Comparison of ENCODE assay signal across 28 mouse cellular contexts in the genomic region with DNA sequence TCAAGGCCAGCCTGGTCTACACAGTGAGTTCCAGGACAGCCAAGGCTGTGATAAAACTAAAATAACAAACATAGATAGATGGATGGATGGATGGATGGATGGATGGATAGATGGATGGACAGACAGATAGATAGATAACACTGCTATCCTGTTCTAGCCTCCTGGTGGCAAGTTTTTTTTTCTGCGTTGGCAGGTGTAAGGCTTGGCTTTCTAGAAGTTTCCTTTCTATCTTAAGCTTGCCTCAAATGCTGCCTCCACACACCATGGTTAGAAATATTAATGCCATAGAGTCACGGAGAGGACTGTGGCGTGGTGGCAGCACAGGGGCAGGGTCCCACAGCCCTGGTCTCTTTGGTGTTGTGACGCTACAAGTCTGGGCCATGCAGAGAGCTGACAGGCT. TPM values are rescaled to one million over a fixed set of nuclear protein-coding genes. Genes with fewer than 3 reads are reported as not detected.
DNase-seq lines count a peak whose midpoint lies in the region; ATAC-seq and TF ChIP-seq lines count a peak whose summit lies in the region.
"Had no signal": no experiment of that assay in that cellular context is flagged by ENCODE, and none has a peak within 500 bp of the region (broad histone marks: within the 10 kb centered on the region; RNA-seq: fewer than 3 reads in every experiment).

No protein-coding gene starts in this region.

- no peaks in the 10 kb centered on the region for H3K27me3 ChIP-seq in heart, postnatal 0 days (ENCODE audit: control insufficient read depth, insufficient read depth, low read length)
- H3K27me3 ChIP-seq in heart, embryonic 12.5 days (replicated peaks): no peaks in the 10 kb centered on the region
- H3K27me3 ChIP-seq in thymus, adult 2 months (ENCODE audit: control insufficient read depth, insufficient read depth, low read length): no peaks in the 10 kb centered on the region
- H3K27me3 ChIP-seq: hindbrain, embryonic 15.5 days; limb, embryonic 15.5 days; midbrain, embryonic 12.5 days; neural tube, embryonic 15.5 days had no signal

- DNase-seq in heart, postnatal 0 days (ENCODE audit: low spot score): no peak
- DNase-seq in thymus, adult 2 months: no peak
- no peak for DNase-seq in thymus, postnatal 0 days (ENCODE audit: low spot score)
- DNase-seq in thymus, postnatal 25 days: peak; percentile 53
- no peak for DNase-seq in gastrocnemius, adult 18-20 months (ENCODE audit: low spot score)
- DNase-seq in frontal cortex, postnatal 14 days (ENCODE audit: low spot score in 2 of 2): no peak
- DNase-seq: adrenal gland, adult 8-10 months; cerebellum, adult 11-12 months; cerebellum, adult 9-11 months; forebrain, postnatal 0 days; heart, postnatal 14 days; kidney, adult 2 months; kidney, postnatal 36 days; layer of hippocampus, postnatal 36 days; lung, postnatal 14 days; right cerebral cortex, postnatal 25 days had no signal

- 0 out of 2 replicates have a peak, but pooled peaks cover 6% of the 10 kb centered on the region for H3K9me3 ChIP-seq in heart, postnatal 0 days (replicated peaks; ENCODE audit: control insufficient read depth, low read length)
- H3K9me3 ChIP-seq in heart, embryonic 12.5 days (replicated peaks): peaks cover 9% of the 10 kb centered on the region
- H3K9me3 ChIP-seq: hindbrain, embryonic 15.5 days; limb, embryonic 10.5 days; limb, embryonic 15.5 days; midbrain, embryonic 12.5 days; neural tube, embryonic 15.5 days had no signal

- ATAC-seq in heart, postnatal 0 days (ENCODE audit: insufficient read depth, low read depth): no peak
- ATAC-seq in heart, embryonic 12.5 days (ENCODE audit: insufficient number of reproducible peaks, low FRiP score): no peak
- ATAC-seq: forebrain, postnatal 0 days had no signal

- H3K4me3 ChIP-seq in heart, postnatal 0 days (ENCODE audit: low read depth, low read length): no peak overlapping the region
- H3K4me3 ChIP-seq in heart, embryonic 12.5 days: no peak overlapping the region
- H3K4me3 ChIP-seq in thymus, adult 2 months (ENCODE audit: control insufficient read depth, insufficient read depth, low read length): peak overlapping the region; percentile 24; the same call in 1 of the 2 replicates
- no peak overlapping the region for H3K4me3 ChIP-seq in brown adipose tissue, adult 24 weeks (ENCODE audit: insufficient read depth, low read depth, low read length)
- H3K4me3 ChIP-seq: erythroblast, embryonic 14.5 days; hindbrain, embryonic 10.5 days; hindbrain, embryonic 15.5 days; limb, embryonic 10.5 days; limb, embryonic 15.5 days; midbrain, embryonic 12.5 days; neural tube, embryonic 15.5 days had no signal

- no peaks in the 10 kb centered on the region for H3K4me1 ChIP-seq in heart, postnatal 0 days (ENCODE audit: control insufficient read depth, insufficient read depth)
- H3K4me1 ChIP-seq in heart, embryonic 12.5 days (replicated peaks): peaks cover 10% of the 10 kb centered on the region
- H3K4me1 ChIP-seq in thymus, adult 2 months (replicated peaks; ENCODE audit: control insufficient read depth, insufficient read depth, low read length): peaks cover 61% of the 10 kb centered on the region
- no peaks in the 10 kb centered on the region for H3K4me1 ChIP-seq in brown adipose tissue, adult 24 weeks (ENCODE audit: control insufficient read depth, insufficient read depth, insufficient read length, low read length)
- H3K4me1 ChIP-seq: hindbrain, embryonic 10.5 days; hindbrain, embryonic 15.5 days; limb, embryonic 15.5 days; midbrain, embryonic 12.5 days; neural tube, embryonic 15.5 days had no signal

- peak overlapping the region; percentile 41; the same call in 1 of the 2 replicates for H3K27ac ChIP-seq in heart, postnatal 0 days (ENCODE audit: low read depth)
- no peak overlapping the region for H3K27ac ChIP-seq in heart, embryonic 12.5 days (ENCODE audit: poor library complexity, severe bottlenecking)
- peak overlapping the region; percentile 99 for H3K27ac ChIP-seq in thymus, adult 2 months (ENCODE audit: control insufficient read depth, insufficient read depth, low read length)
- H3K27ac ChIP-seq in brown adipose tissue, adult 24 weeks (replicated peaks; ENCODE audit: low read depth, low read length): 0 out of 2 replicates have a peak overlapping the region, but pooled peaks have one; percentile 12
- H3K27ac ChIP-seq: hindbrain, embryonic 10.5 days; hindbrain, embryonic 15.5 days; limb, embryonic 10.5 days; limb, embryonic 15.5 days; liver, embryonic 14.5 days; midbrain, embryonic 12.5 days; neural tube, embryonic 15.5 days had no signal

- no peak for TF ChIP-seq EP300 in heart, postnatal 0 days (IDR thresholded peaks at IDR 0.05; ENCODE audit: low read depth)

- no peak for TF ChIP-seq POLR2A in thymus, adult 2 months (IDR thresholded peaks at IDR 0.05; ENCODE audit: control insufficient read depth, extremely low read depth, insufficient read depth, low read length, poor library complexity)

- 85% methylated on average over 4 of the region's 4 CpGs for WGBS in heart, postnatal 0 days
- WGBS in heart, embryonic 12.5 days: 88% methylated on average over 4 of the region's 4 CpGs
- WGBS in thymus, adult 2 months: 23% methylated on average over 4 of the region's 4 CpGs

- H3K9ac ChIP-seq in heart, postnatal 0 days (replicated peaks; ENCODE audit: low read depth, low read length): no peak overlapping the region
- no peak overlapping the region for H3K9ac ChIP-seq in heart, embryonic 12.5 days
- H3K9ac ChIP-seq: forebrain, postnatal 0 days; hindbrain, embryonic 15.5 days; limb, embryonic 15.5 days; liver, embryonic 14.5 days; lung, embryonic 14.5 days; midbrain, embryonic 12.5 days; neural tube, embryonic 15.5 days had no signal

- no peaks in the 10 kb centered on the region for H3K36me3 ChIP-seq in heart, postnatal 0 days (replicated peaks; ENCODE audit: control insufficient read depth, insufficient read depth, low read length)
- no peaks in the 10 kb centered on the region for H3K36me3 ChIP-seq in heart, embryonic 12.5 days
- H3K36me3 ChIP-seq in thymus, adult 2 months (ENCODE audit: control insufficient read depth, insufficient read depth, low read length): no peaks in the 10 kb centered on the region
- H3K36me3 ChIP-seq: hindbrain, embryonic 10.5 days; hindbrain, embryonic 15.5 days; limb, embryonic 10.5 days; limb, embryonic 15.5 days; midbrain, embryonic 12.5 days; neural tube, embryonic 15.5 days had no signal

- H3K4me2 ChIP-seq in heart, postnatal 0 days (ENCODE audit: low read depth, low read length): no peak overlapping the region
- H3K4me2 ChIP-seq in heart, embryonic 12.5 days: no peak overlapping the region
- H3K4me2 ChIP-seq: heart, embryonic 11.5 days; hindbrain, embryonic 15.5 days; limb, embryonic 15.5 days; lung, embryonic 14.5 days; midbrain, embryonic 12.5 days; neural tube, embryonic 15.5 days had no signal

- no peak for TF ChIP-seq CTCF in heart, postnatal 0 days (IDR thresholded peaks at IDR 0.05; ENCODE audit: low read depth)
- TF ChIP-seq CTCF in thymus, adult 2 months (IDR thresholded peaks at IDR 0.05; ENCODE audit: borderline replicate concordance, control insufficient read depth, extremely low read depth, insufficient read depth, low read length, poor library complexity): no peak

RNA-seq across cellular contexts. Expression of gene Sdhb, which starts 15.4 kb away (rescaled TPM):
- 893 and 947 TPM in 2 replicates for total RNA-seq in heart, postnatal 0 days (2014; rRNA removed; ENCODE audit: low replicate concordance)
- 1,828 and 1,869 TPM in 2 replicates for polyA plus RNA-seq in heart, postnatal 0 days (2015; fragmentation: Nextera tagmentation; extraction: Ambion mirVana)
- polyA plus RNA-seq in heart, embryonic 12.5 days (2016; fragmentation: Nextera tagmentation; extraction: Ambion mirVana): 746 and 756 TPM in 2 replicates
- 194 and 239 TPM in 2 replicates for polyA plus RNA-seq in thymus, adult 2 months (2012; rRNA removed)
- 434 and 468 TPM in 2 replicates for polyA plus RNA-seq in thymus, postnatal 0 days (2015; fragmentation: Nextera tagmentation; extraction: Ambion mirVana)
- polyA plus RNA-seq in brown adipose tissue, adult 24 weeks (2012; ENCODE audit: insufficient read depth, insufficient read length, missing spikeins): 2,044 and 2,390 TPM in 2 replicates
- 100 to 1,000 TPM; 630 to 677 TPM for total RNA-seq in gastrocnemius, adult 18-20 months (2021)

RNA-seq across cellular contexts. Expression of gene Padi2, which starts 39.4 kb away (rescaled TPM):
- 0.31 TPM in 1 of 2 replicates, not detected in the other for total RNA-seq in heart, postnatal 0 days (2014; rRNA removed; ENCODE audit: low replicate concordance)
- polyA plus RNA-seq in heart, postnatal 0 days (2015; fragmentation: Nextera tagmentation; extraction: Ambion mirVana): 0.18 and 0.44 TPM in 2 replicates
- polyA plus RNA-seq in heart, embryonic 12.5 days (2016; fragmentation: Nextera tagmentation; extraction: Ambion mirVana): 3.3 and 4.1 TPM in 2 replicates
- polyA plus RNA-seq in thymus, adult 2 months (2012; rRNA removed): 19.5 and 21.9 TPM in 2 replicates
- 13.6 and 14.8 TPM in 2 replicates for polyA plus RNA-seq in thymus, postnatal 0 days (2015; fragmentation: Nextera tagmentation; extraction: Ambion mirVana)
- 1.6 and 2.5 TPM in 2 replicates for polyA plus RNA-seq in brown adipose tissue, adult 24 weeks (2012; ENCODE audit: insufficient read depth, insufficient read length, missing spikeins)
- total RNA-seq in gastrocnemius, adult 18-20 months (2021): 100 to 1,000 TPM; 129 to 189 TPM

RNA-seq across cellular contexts. Expression of gene Atp13a2, which starts 41.1 kb away (rescaled TPM):
- 45.8 and 47.7 TPM in 2 replicates for total RNA-seq in heart, postnatal 0 days (2014; rRNA removed; ENCODE audit: low replicate concordance)
- 18.8 and 19.3 TPM in 2 replicates for polyA plus RNA-seq in heart, postnatal 0 days (2015; fragmentation: Nextera tagmentation; extraction: Ambion mirVana)
- 33.1 and 35.6 TPM in 2 replicates for polyA plus RNA-seq in heart, embryonic 12.5 days (2016; fragmentation: Nextera tagmentation; extraction: Ambion mirVana)
- polyA plus RNA-seq in thymus, adult 2 months (2012; rRNA removed): 300 and 301 TPM in 2 replicates
- polyA plus RNA-seq in thymus, postnatal 0 days (2015; fragmentation: Nextera tagmentation; extraction: Ambion mirVana): 39.0 and 41.8 TPM in 2 replicates
- 6.7 and 6.8 TPM in 2 replicates for polyA plus RNA-seq in brown adipose tissue, adult 24 weeks (2012; ENCODE audit: insufficient read depth, insufficient read length, missing spikeins)
- total RNA-seq in gastrocnemius, adult 18-20 months (2021): 10 to 100 TPM; 16.2 to 21.1 TPM
